8 mouse cellular contexts compared by ENCODE assay signal in genomic region chr1:106542731-106543130, GRCm38 (mm10).
DNase-seq lines count a peak whose midpoint lies in the region; ATAC-seq and TF ChIP-seq lines count a peak whose summit lies in the region.

No protein-coding gene starts in this region.

- no peak for TF ChIP-seq POLR2A in bone marrow macrophage, adult 2 months (IDR thresholded peaks at IDR 0.05; ENCODE audit: borderline replicate concordance, low read depth, low read length)

- H3K27ac ChIP-seq in hindbrain, embryonic 11.5 days (ENCODE audit: low read depth, low read length) = no peak overlapping the region
- no peak overlapping the region for H3K27ac ChIP-seq in hindbrain, embryonic 13.5 days
- H3K27ac ChIP-seq in bone marrow macrophage, adult 2 months (ENCODE audit: insufficient read depth, low read depth, low read length) = no peak overlapping the region

- no peak overlapping the region for H3K4me2 ChIP-seq in hindbrain, embryonic 11.5 days (replicated peaks; ENCODE audit: low read depth, low read length)
- H3K4me2 ChIP-seq in hindbrain, embryonic 13.5 days = no peak overlapping the region

- peak; percentile 43 for ATAC-seq in hindbrain, embryonic 11.5 days (ENCODE audit: low FRiP score)
- ATAC-seq in hindbrain, embryonic 13.5 days (ENCODE audit: low FRiP score) = no peak

- no peak overlapping the region for H3K9ac ChIP-seq in hindbrain, embryonic 11.5 days (ENCODE audit: low read depth, low read length)
- no peak overlapping the region for H3K9ac ChIP-seq in hindbrain, embryonic 13.5 days

- no peaks in the 10 kb centered on the region for H3K36me3 ChIP-seq in hindbrain, embryonic 11.5 days (ENCODE audit: control insufficient read depth, insufficient read depth, low read length)
- H3K36me3 ChIP-seq in hindbrain, embryonic 13.5 days = no peaks in the 10 kb centered on the region

- no peaks in the 10 kb centered on the region for H3K9me3 ChIP-seq in hindbrain, embryonic 11.5 days (ENCODE audit: control insufficient read depth, low read length)
- no peaks in the 10 kb centered on the region for H3K9me3 ChIP-seq in hindbrain, embryonic 13.5 days

- DNase-seq in hindbrain, embryonic 11.5 days (ENCODE audit: low spot score) = peak; percentile 44
- DNase-seq in ES-CJ7 (ENCODE audit: low read depth, low spot score) = peak; percentile 31
- peak; percentile 1 for DNase-seq in hindlimb bud, embryonic 11.5 days (ENCODE audit: extremely low spot score, low read depth, low spot score)
- peak; percentile 66 for DNase-seq in lung, postnatal 10 days
- no peak for DNase-seq in T-cell, adult 2 months (ENCODE audit: low spot score)
- DNase-seq in heart, adult 11 months = no peak

- H3K27me3 ChIP-seq in hindbrain, embryonic 11.5 days (ENCODE audit: control insufficient read depth, insufficient read depth, low read length) = no peaks in the 10 kb centered on the region
- no peaks in the 10 kb centered on the region for H3K27me3 ChIP-seq in hindbrain, embryonic 13.5 days

- H3K4me3 ChIP-seq in hindbrain, embryonic 11.5 days (ENCODE audit: low read depth, low read length) = no peak overlapping the region
- no peak overlapping the region for H3K4me3 ChIP-seq in hindbrain, embryonic 13.5 days
- no peak overlapping the region for H3K4me3 ChIP-seq in bone marrow macrophage, adult 2 months (ENCODE audit: insufficient read depth, low read length)

- peak; percentile 50 for TF ChIP-seq CTCF in bone marrow macrophage, adult 2 months (IDR thresholded peaks at IDR 0.05; ENCODE audit: low read depth, low read length)

- no peaks in the 10 kb centered on the region for H3K4me1 ChIP-seq in hindbrain, embryonic 11.5 days (replicated peaks; ENCODE audit: control insufficient read depth, insufficient read depth, low read length)
- H3K4me1 ChIP-seq in hindbrain, embryonic 13.5 days (replicated peaks) = no peaks in the 10 kb centered on the region
- peaks cover 36% of the 10 kb centered on the region for H3K4me1 ChIP-seq in bone marrow macrophage, adult 2 months (ENCODE audit: control insufficient read depth, insufficient read depth, low read length)

- 46% methylated on average over 5 of the region's 5 CpGs for WGBS in hindbrain, embryonic 11.5 days
- WGBS in hindbrain, embryonic 13.5 days = 52% methylated on average over 5 of the region's 5 CpGs

Comparison
In these comparisons a context has a peak if more than half of its experiments do, and no peak if none do; other contexts are left out.
1. DNase-seq: peak in hindbrain, embryonic 11.5 days (single experiment), ES-CJ7 (single experiment), hindlimb bud, embryonic 11.5 days (single experiment) and lung, postnatal 10 days (single experiment); none in T-cell, adult 2 months (single experiment) and heart, adult 11 months (single experiment).